Mouse (Mus musculus) liver, embryonic 14.5 days (tissue): ENCODE results near the gene Atf7ip. TPM values are rescaled to one million over a fixed set of nuclear protein-coding genes. Genes with fewer than 3 reads are reported as not detected.

Experiments
- ATAC-seq: fragments of 200-750 bp; cut with Nextera tagmentation; 2 replicates; pipeline ENCODE4 v1.8.0; 2017; ENCODE audit warnings: moderate number of reproducible peaks, mild to moderate bottlenecking, moderate library complexity; ENCODE audit not compliant: insufficient read depth
- DNase-seq, 3 experiments: peaks; one replicate each; pipeline ENCODE4 v3.0.0-alpha.2; 2012 to 2013; ENCODE audit warnings: low read depth in 3 of 3, low spot score in 3 of 3
- H3K27ac ChIP-seq: fragments of 300-500 bp; sonication (generic); 2 replicates; pipeline ENCODE4 v1.5.1; 2014; ENCODE audit warnings: moderate library complexity, mild to moderate bottlenecking, control low read depth, inconsistent platforms
- H3K27me3 ChIP-seq: fragments of 300-500 bp; sonication (generic); 2 replicates; pipeline ENCODE4 v1.6.1; 2014; ENCODE audit warnings: mild to moderate bottlenecking, low read length, moderate library complexity; ENCODE audit not compliant: control insufficient read depth, insufficient read depth
- H3K36me3 ChIP-seq: fragments of 300-500 bp; sonication (generic); replicated peaks from 2 replicates; pipeline ENCODE4 v1.6.1; 2014; ENCODE audit warnings: low read depth; ENCODE audit not compliant: control insufficient read depth, insufficient read depth
- H3K4me1 ChIP-seq, 2 experiments: fragments of 200-500 bp in 1 of 2; fragments of 300-500 bp in 1 of 2; sonication (generic) in 1 of 2; replicated peaks; 2 replicates each; pipeline ENCODE4 v1.6.1; 2012 to 2014; ENCODE audit warnings: antibody characterized with exemption in 1 of 2, inconsistent platforms in 1 of 2, low read length in 1 of 2; ENCODE audit not compliant: control insufficient read depth in 2 of 2, insufficient read depth in 2 of 2
- H3K4me2 ChIP-seq: fragments of 300-500 bp; sonication (generic); 2 replicates; pipeline ENCODE4 v1.6.1; 2014; ENCODE audit warnings: low read depth, mild to moderate bottlenecking, control low read depth, moderate library complexity
- H3K4me3 ChIP-seq, 2 experiments: fragments of 200-500 bp in 1 of 2; fragments of 300-500 bp in 1 of 2; sonication (generic) in 1 of 2; 2 replicates each; pipeline ENCODE4 v1.5.1; 2012 to 2014; ENCODE audit warnings: low read depth in 2 of 2, low read length in 2 of 2, mild to moderate bottlenecking in 2 of 2, control low read depth in 1 of 2, inconsistent platforms in 1 of 2, moderate library complexity in 1 of 2; ENCODE audit not compliant: insufficient read depth in 1 of 2
- H3K9ac ChIP-seq: fragments of 300-500 bp; sonication (generic); replicated peaks from 2 replicates; pipeline ENCODE4 v1.6.1; 2014; ENCODE audit warnings: mild to moderate bottlenecking, control low read depth, moderate library complexity
- H3K9me3 ChIP-seq: fragments of 300-500 bp; sonication (generic); 2 replicates; pipeline ENCODE4 v1.6.1; 2016; ENCODE audit warnings: low read length, mixed read lengths; ENCODE audit not compliant: control insufficient read depth
- CTCF ChIP-seq: IDR thresholded peaks from 2 replicates; pipeline ENCODE4 v1.5.1; 2016; ENCODE audit warnings: antibody characterized with exemption, low read depth, control low read depth
- EP300 ChIP-seq: IDR thresholded peaks from 2 replicates; pipeline ENCODE4 v1.6.1; 2016; ENCODE audit warnings: antibody characterized with exemption, low read depth
- WGBS: fragments of 180-500 bp; shearing (Covaris S2); extraction: QIAGEN DNeasy Blood & Tissue Kit; methylation state at CpG from one replicate; pipeline ENCODE4 v1.1.7; 2014; ENCODE audit not compliant: insufficient replicate concordance; 5-methylcytosine and 5-hydroxymethylcytosine counted together
- polyA plus RNA-seq, 2 experiments: library from polyadenylated mRNA; depleted of rRNA in 1 of 2; stranded (reverse) in 1 of 2; unstranded in 1 of 2; fragments of >200 nt; fragmentation: Nextera tagmentation in 1 of 2; extraction: Ambion mirVana in 1 of 2; gene quantifications; 2 replicates each; pipeline versions ENCODE4 v1.2.1 to v1.2.3; 2012 to 2014

The Atf7ip gene
- polyA plus RNA-seq, 2 experiments = 7.2 to 14.2 TPM

DNA sequence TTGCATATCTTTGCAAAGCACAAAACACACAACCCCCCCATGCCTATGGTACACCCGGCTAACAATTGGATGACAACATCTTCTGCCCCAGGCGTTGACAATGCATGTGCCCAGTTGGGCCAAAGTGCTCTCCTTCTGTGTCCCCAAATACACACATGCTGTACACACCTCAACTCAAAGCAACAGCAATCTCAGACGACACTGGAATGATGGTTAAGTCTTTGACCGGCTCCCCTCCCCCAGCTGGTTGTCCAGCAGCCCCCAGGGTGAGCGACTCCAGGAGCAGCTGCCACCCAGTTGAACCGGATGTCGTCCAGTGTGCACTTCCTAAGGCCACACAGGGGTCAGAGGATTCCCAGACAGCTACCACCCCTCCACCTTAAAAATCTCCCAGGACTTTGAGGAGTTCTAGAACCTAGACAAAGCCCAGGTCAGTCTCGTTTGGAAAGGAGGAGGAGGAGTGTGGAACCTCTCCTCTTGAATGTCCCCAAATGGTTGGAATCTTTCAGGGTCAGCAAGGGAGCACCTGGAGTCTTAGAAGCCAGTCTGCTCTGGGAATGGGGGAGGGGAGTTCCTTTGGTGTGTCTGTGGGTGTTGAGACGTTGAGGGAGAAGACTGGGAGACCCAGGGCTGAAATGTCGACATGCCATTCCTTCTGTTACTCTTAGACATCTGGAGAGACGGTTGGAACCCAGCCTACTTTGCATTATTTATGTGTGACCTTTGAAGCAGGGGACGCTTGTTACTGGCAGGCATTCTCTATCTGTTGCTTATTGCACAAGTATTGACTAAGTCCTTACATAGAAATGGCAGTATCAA is 36.8 kb upstream of the Atf7ip start:
- no peak for ATAC-seq
- peak overlapping the region; percentile 98 for H3K27ac ChIP-seq
- H3K9ac ChIP-seq = peak overlapping the region; percentile 23; the same call in 1 of the 2 replicates
- 25% methylated on average over 12 of the region's 12 CpGs for WGBS
- peak overlapping the region; percentile 11 to 23; a peak in 2 of 4 replicates for H3K4me3 ChIP-seq
- no peaks in the 10 kb centered on the region for H3K27me3 ChIP-seq
- H3K4me1 ChIP-seq = peaks cover 71 to 78% of the 10 kb centered on the region in 2 experiments
- no peak for DNase-seq
- TF ChIP-seq CTCF = no peak
- TF ChIP-seq EP300 = no peak
- no peaks in the 10 kb centered on the region for H3K36me3 ChIP-seq
- peak overlapping the region; percentile 61 for H3K4me2 ChIP-seq
- H3K9me3 ChIP-seq = no peaks in the 10 kb centered on the region

DNA sequence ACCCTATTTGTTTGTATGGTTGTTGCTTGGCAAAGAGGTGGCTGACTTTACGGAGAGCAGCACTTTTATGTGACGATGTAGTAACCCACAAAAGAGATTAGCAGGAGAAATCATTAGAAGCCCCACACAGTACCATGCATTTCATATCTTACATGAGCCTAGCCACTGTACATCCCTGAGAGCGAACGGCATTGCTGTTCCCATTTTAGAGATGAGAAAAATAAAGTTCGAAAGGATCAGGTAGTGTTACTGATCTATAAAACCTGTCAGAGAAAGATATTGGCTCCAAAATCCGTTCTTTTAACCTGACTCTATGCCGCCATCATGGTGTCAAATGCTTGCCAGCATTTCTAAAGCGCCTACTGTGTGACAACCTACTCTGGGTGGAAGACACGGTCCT is 36.2 kb upstream of the Atf7ip start:
- H3K4me2 ChIP-seq = peak overlapping the region; percentile 59
- no peaks in the 10 kb centered on the region for H3K9me3 ChIP-seq
- no peaks in the 10 kb centered on the region for H3K27me3 ChIP-seq
- ATAC-seq (no peak), DNase-seq (no peak)
- no peaks in the 10 kb centered on the region for H3K36me3 ChIP-seq
- peaks cover 73 to 75% of the 10 kb centered on the region in 2 experiments for H3K4me1 ChIP-seq
- H3K27ac ChIP-seq = peak overlapping the region; percentile 98
- no peak overlapping the region for H3K9ac ChIP-seq
- no peak for TF ChIP-seq EP300
- no peak for TF ChIP-seq CTCF
- WGBS = 71% methylated on average over 9 of the region's 9 CpGs
- H3K4me3 ChIP-seq = no peak overlapping the region

DNA sequence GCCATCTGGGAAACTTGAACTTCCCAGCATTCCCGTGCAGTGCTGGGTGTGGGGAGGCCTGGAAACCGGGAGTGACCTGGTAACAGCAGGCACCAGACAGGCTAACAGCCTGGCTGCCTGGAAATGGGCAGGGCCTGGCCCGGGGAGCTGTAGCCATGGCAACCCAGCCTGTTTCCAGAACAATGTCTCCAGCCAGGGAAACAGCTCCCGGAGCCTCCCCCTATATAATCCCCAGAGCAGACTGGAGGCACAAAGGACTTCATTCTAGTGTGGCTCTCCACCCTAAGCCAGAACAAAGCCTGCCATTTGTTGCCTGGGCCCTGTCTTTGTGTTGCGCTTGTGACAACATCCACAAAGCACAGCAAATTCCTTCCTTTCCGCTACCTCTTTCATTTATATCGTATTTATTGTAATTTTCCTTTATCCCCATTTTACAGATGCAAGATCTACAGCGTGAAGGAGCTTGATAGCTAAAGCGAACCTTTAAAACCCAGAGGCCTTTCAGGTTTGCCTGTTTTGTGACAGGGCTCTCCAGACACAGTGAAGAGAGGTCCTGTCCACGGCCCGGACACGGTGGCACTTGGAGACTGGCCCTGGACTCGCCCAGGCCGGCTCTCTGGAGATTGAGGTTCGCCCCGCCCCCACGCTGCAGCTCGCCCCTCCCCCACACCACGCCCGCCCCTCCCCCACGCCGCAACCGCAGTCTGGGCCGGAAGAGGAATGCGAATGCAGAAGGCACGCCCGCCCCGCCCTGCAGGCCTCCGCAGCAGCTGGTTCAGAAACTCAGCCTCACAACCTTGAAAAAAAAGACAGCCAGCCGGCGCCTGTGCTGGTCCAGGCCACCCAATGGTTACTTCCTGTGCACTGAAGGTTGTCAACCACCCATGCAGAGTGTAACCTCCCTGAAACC is 35.4 kb upstream of the Atf7ip start:
- WGBS = 7% methylated on average over 31 of the region's 31 CpGs
- TF ChIP-seq CTCF = no peak
- no peak for TF ChIP-seq EP300
- Histone ChIP-seq H3K27me3 (no peaks in the 10 kb centered on the region), H3K9me3 (no peaks in the 10 kb centered on the region), H3K4me2 (peak overlapping the region; percentile 59), H3K36me3 (no peaks in the 10 kb centered on the region), H3K4me3 (peak overlapping the region; percentile 9 to 31; a peak in 3 of 4 replicates), H3K4me1 (peaks cover 73 to 75% of the 10 kb centered on the region in 2 experiments), H3K27ac (peak overlapping the region; percentile 98), H3K9ac (peak overlapping the region; percentile 45)
- ATAC-seq (peak; percentile 42), DNase-seq (peak in 2 of 3 experiments; percentile 63 to 70)

DNA sequence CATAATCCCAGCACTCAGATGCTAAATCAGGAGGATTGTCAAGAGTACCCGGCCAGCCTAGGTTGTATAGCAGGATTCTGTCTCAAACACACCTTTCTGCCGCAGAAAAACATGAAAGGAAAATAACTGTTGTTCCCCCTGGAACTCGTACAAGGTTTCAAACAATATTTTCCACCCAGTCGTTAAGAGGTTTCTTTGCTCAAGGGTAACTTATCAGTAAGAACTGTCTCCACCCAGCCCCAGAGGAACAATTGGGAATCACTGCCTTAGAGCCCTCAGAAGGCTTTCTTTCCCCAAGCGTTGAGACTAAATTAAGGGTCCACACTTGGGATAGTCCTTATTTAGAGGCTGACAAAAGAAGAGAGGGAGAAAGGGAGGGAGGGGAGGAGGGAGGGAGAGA is 34.4 kb upstream of the Atf7ip start:
- no peak for ATAC-seq
- Histone ChIP-seq H3K9ac (peak overlapping the region; percentile 49; the same call in 1 of the 2 replicates), H3K9me3 (no peaks in the 10 kb centered on the region), H3K27ac (peak overlapping the region; percentile 98), H3K4me3 (no peak overlapping the region), H3K4me2 (peak overlapping the region; percentile 59), H3K4me1 (peaks cover 68% of the 10 kb centered on the region in 2 experiments), H3K36me3 (no peaks in the 10 kb centered on the region), H3K27me3 (no peaks in the 10 kb centered on the region)
- 15% methylated on average over 5 of the region's 5 CpGs for WGBS
- no peak for DNase-seq
- TF ChIP-seq CTCF = 0 out of 2 replicates have a peak, but pooled peaks have one; percentile 4
- TF ChIP-seq EP300 = no peak

DNA sequence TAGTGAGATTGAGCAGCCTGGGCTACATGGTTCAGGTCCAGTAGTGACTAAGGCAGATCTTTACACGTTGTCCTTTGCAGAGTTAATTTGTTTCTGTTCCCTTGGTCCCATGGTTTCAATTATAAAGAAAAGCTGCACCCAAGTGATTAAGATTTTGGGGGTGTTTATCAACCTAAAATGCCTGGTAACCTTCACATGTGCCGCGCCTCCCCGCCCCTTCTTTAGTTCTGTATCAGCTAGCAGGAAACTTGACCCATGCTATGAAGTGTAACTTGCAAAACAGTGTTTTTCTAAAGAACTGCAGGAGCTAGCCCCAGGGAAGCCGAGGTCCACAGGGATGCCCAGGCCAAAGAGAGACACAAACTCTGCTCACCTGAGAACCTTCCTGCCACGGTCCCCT is 33.2 kb upstream of the Atf7ip start:
- TF ChIP-seq CTCF = no peak
- peak; percentile 78 for TF ChIP-seq EP300
- peak overlapping the region; percentile 35; the same call in 1 of the 2 replicates for H3K9ac ChIP-seq
- H3K4me1 ChIP-seq = peaks cover 58 to 61% of the 10 kb centered on the region in 2 experiments
- 15% methylated on average over 6 of the region's 6 CpGs for WGBS
- ATAC-seq (no peak), DNase-seq (peak in 2 of 3 experiments; percentile 54 to 68)
- no peaks in the 10 kb centered on the region for H3K27me3 ChIP-seq
- H3K9me3 ChIP-seq = no peaks in the 10 kb centered on the region
- H3K4me3 ChIP-seq = no peak overlapping the region
- H3K27ac ChIP-seq = peak overlapping the region; percentile 73
- peak overlapping the region; percentile 61 for H3K4me2 ChIP-seq
- no peaks in the 10 kb centered on the region for H3K36me3 ChIP-seq
